Comparison of ENCODE assay signal across 8 mouse cellular contexts in the genomic region with DNA sequence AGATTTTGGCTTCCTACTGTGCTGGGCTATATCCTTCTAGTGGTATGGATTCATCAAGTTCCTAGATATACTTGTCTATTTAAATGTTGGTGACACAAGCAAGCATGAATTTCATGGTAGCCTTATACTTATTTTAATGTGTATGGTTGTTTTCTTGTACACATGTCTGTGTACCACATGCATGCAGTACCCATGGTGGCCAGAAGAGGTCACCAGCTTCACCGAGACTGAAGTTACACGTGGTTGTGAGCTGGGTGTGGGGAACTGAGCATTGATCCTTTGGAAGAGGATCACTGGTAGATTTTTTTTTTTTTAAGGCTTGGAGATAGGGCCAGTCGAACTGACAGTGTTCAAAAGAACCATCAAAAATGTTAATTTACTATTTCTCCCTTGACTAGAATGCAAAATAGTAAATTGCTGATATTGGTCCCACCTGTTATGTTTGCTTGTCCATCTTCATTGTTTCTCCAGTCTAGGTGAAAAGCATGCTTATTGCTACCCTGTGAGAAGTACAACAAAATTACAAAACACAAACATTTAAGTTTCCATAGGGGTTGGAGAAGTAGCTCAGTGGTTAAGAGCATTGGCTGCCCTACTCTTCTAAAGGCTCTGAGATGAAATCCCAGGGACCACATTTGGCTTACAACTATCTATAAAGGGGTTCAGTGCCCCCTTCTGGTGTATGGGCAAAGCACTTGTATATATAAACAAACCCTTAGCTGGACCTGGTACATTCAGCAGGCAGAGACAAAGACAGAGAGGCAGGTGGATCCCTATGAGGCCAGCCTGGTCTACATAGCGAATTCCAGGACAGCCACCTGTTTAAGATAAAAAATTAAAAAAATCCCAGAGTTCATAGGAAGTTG. TPM values are rescaled to one million over a fixed set of nuclear protein-coding genes. Genes with fewer than 3 reads are reported as not detected.
A peak's percentile ranks its signal among the peaks of the same experiment; 100 is the strongest.
DNase-seq lines count a peak whose midpoint lies in the region; ATAC-seq and TF ChIP-seq lines count a peak whose summit lies in the region.

No protein-coding gene starts in this region.

- H3K27ac ChIP-seq in neural tube, embryonic 15.5 days (replicated peaks): no peak overlapping the region
- H3K27ac ChIP-seq in heart, postnatal 0 days (ENCODE audit: low read depth): no peak overlapping the region

- no peak for TF ChIP-seq EP300 in heart, postnatal 0 days (IDR thresholded peaks at IDR 0.05; ENCODE audit: low read depth)

- no peaks in the 10 kb centered on the region for H3K4me1 ChIP-seq in neural tube, embryonic 15.5 days
- H3K4me1 ChIP-seq in heart, postnatal 0 days (ENCODE audit: control insufficient read depth, insufficient read depth): no peaks in the 10 kb centered on the region

- no peak overlapping the region for H3K4me3 ChIP-seq in neural tube, embryonic 15.5 days (replicated peaks)
- H3K4me3 ChIP-seq in heart, postnatal 0 days (ENCODE audit: low read depth, low read length): no peak overlapping the region

- H3K27me3 ChIP-seq in neural tube, embryonic 15.5 days (replicated peaks): no peaks in the 10 kb centered on the region
- H3K27me3 ChIP-seq in heart, postnatal 0 days (ENCODE audit: control insufficient read depth, insufficient read depth, low read length): no peaks in the 10 kb centered on the region

- DNase-seq in neural tube, embryonic 10.5 days (ENCODE audit: extremely low spot score, low spot score): peak; percentile 35
- peak; percentile 83 for DNase-seq in R1 (ENCODE audit: low read depth, low spot score)
- DNase-seq in cerebellum, adult 8-10 months: peak; percentile 23
- peak; percentile 10 for DNase-seq in heart, postnatal 0 days (ENCODE audit: low spot score)
- DNase-seq in lung, adult 18-20 months: peak; percentile 34 to 36
- peak; percentile 51 to 70 for DNase-seq in spleen, adult 18-20 months
- DNase-seq in frontal cortex, postnatal 25 days (ENCODE audit: low spot score in 2 of 2): no peak

- no peaks in the 10 kb centered on the region for H3K9me3 ChIP-seq in neural tube, embryonic 15.5 days (replicated peaks)
- H3K9me3 ChIP-seq in heart, postnatal 0 days (replicated peaks; ENCODE audit: control insufficient read depth, low read length): no peaks in the 10 kb centered on the region

- TF ChIP-seq CTCF in heart, postnatal 0 days (IDR thresholded peaks at IDR 0.05; ENCODE audit: low read depth): peak; percentile 61

- ATAC-seq in neural tube, embryonic 15.5 days (ENCODE audit: low FRiP score): no peak
- no peak for ATAC-seq in heart, postnatal 0 days (ENCODE audit: insufficient read depth, low read depth)

- no peak overlapping the region for H3K9ac ChIP-seq in neural tube, embryonic 15.5 days (replicated peaks)
- no peak overlapping the region for H3K9ac ChIP-seq in heart, postnatal 0 days (replicated peaks; ENCODE audit: low read depth, low read length)

- peaks cover 18% of the 10 kb centered on the region; the same call in 1 of the 2 replicates for H3K36me3 ChIP-seq in neural tube, embryonic 15.5 days
- H3K36me3 ChIP-seq in heart, postnatal 0 days (replicated peaks; ENCODE audit: control insufficient read depth, insufficient read depth, low read length): peaks cover 17% of the 10 kb centered on the region

- H3K4me2 ChIP-seq in neural tube, embryonic 15.5 days: no peak overlapping the region
- no peak overlapping the region for H3K4me2 ChIP-seq in heart, postnatal 0 days (ENCODE audit: low read depth, low read length)

- WGBS in neural tube, embryonic 15.5 days: 61% methylated on average over 4 of the region's 4 CpGs
- 56% methylated on average over 4 of the region's 4 CpGs for WGBS in heart, postnatal 0 days

RNA-seq across cellular contexts. Expression of gene Dph5, which starts 49.3 kb away (rescaled TPM):
- polyA plus RNA-seq in neural tube, embryonic 15.5 days (2015; fragmentation: Nextera tagmentation; extraction: Ambion mirVana): 28.7 and 29.7 TPM in 2 replicates
- 6.4 and 11.1 TPM in 2 replicates for total RNA-seq in heart, postnatal 0 days (2014; rRNA removed; ENCODE audit: low replicate concordance)
- polyA plus RNA-seq in heart, postnatal 0 days (2015; fragmentation: Nextera tagmentation; extraction: Ambion mirVana): 12.1 and 14.0 TPM in 2 replicates

Comparison
In these comparisons a context has a peak if more than half of its experiments do, and no peak if none do; other contexts are left out.
1. DNase-seq: peak in neural tube, embryonic 10.5 days (single experiment), R1 (single experiment), cerebellum, adult 8-10 months (single experiment), heart, postnatal 0 days (single experiment), lung, adult 18-20 months (2 of 2) and spleen, adult 18-20 months (2 of 2); none in frontal cortex, postnatal 25 days (0 of 2).